Mouse (Mus musculus) CH12.LX (cell line): ENCODE data around the gene Xpnpep3. TPM values are rescaled to one million over a fixed set of nuclear protein-coding genes. Genes with fewer than 3 reads are reported as not detected.

ENCODE experiments used
- DNase-seq: peaks from one replicate; pipeline ENCODE4 v3.0.0-alpha.2; 2013; ENCODE audit errors: extremely low read depth
- H3K27ac ChIP-seq: 2 replicates; pipeline ENCODE4 v1.5.1; 2012; ENCODE audit warnings: low read depth, mild to moderate bottlenecking, control low read depth, moderate library complexity; ENCODE audit not compliant: insufficient read depth
- H3K27me3 ChIP-seq: replicated peaks from 2 replicates; pipeline ENCODE3; 2012; ENCODE audit warnings: inconsistent platforms
- H3K36me3 ChIP-seq, 2 experiments: replicated peaks in 1 of 2; 2 replicates each; pipeline versions ENCODE3 to v1.6.1; 2012; ENCODE audit warnings: inconsistent platforms in 1 of 2, low read length in 1 of 2, mild to moderate bottlenecking in 1 of 2, mixed read lengths in 1 of 2, moderate library complexity in 1 of 2; ENCODE audit not compliant: control insufficient read depth in 1 of 2, insufficient read depth in 1 of 2
- H3K4me1 ChIP-seq, 2 experiments: 2 replicates each; pipeline ENCODE4 v1.6.1; 2012; ENCODE audit warnings: inconsistent platforms in 1 of 2, moderate library complexity in 1 of 2; ENCODE audit not compliant: insufficient read depth in 2 of 2, control insufficient read depth in 1 of 2
- H3K4me2 ChIP-seq: 2 replicates; pipeline ENCODE4 v1.6.1; 2012; ENCODE audit warnings: low read depth, mild to moderate bottlenecking, control low read depth; ENCODE audit not compliant: poor library complexity, insufficient read depth, severe bottlenecking
- H3K4me3 ChIP-seq, 3 experiments: fragments of 150-350 bp in 1 of 3; sonication (generic) in 1 of 3; replicated peaks in 1 of 3; 2 replicates each; pipeline versions ENCODE3 to v1.5.1; 2011 to 2012; ENCODE audit warnings: low read depth in 2 of 3, low read length in 2 of 3, mild to moderate bottlenecking in 2 of 3, moderate library complexity in 2 of 3, control low read depth in 1 of 3, improper control_type of control experiment in 1 of 3, inconsistent platforms in 1 of 3, mixed read lengths in 1 of 3; ENCODE audit not compliant: poor library complexity in 1 of 3
- H3K79me2 ChIP-seq: replicated peaks from 2 replicates; pipeline ENCODE4 v1.6.1; 2012; ENCODE audit warnings: mild to moderate bottlenecking, moderate library complexity; ENCODE audit not compliant: control insufficient read depth, poor library complexity, insufficient read depth, severe bottlenecking; ENCODE audit errors: extremely low read depth
- H3K9ac ChIP-seq: 2 replicates; pipeline ENCODE4 v1.6.1; 2012; ENCODE audit warnings: low read depth, mild to moderate bottlenecking, control low read depth, moderate library complexity; ENCODE audit not compliant: insufficient read depth
- H3K9me3 ChIP-seq: replicated peaks from 2 replicates; pipeline ENCODE3; 2012; ENCODE audit warnings: low read length, inconsistent platforms, mixed read lengths
- CHD1 ChIP-seq: IDR thresholded peaks from 2 replicates; pipeline ENCODE4 v1.6.1; 2012; ENCODE audit warnings: low read depth, low read length, improper control_type of control experiment, inconsistent platforms
- CTCF ChIP-seq, 2 experiments: IDR thresholded peaks in 1 of 2; conservative IDR thresholded peaks in 1 of 2; 2 replicates each; pipeline ENCODE4 v1.5.1; 2011 to 2012; ENCODE audit warnings: low read depth in 2 of 2, low read length in 2 of 2, improper control_type of control experiment in 1 of 2, inconsistent platforms in 1 of 2, mild to moderate bottlenecking in 1 of 2, moderate library complexity in 1 of 2
- KAT2A ChIP-seq: IDR thresholded peaks from 2 replicates; pipeline ENCODE4 v1.6.1; 2012; ENCODE audit warnings: low read length, improper control_type of control experiment, inconsistent platforms; ENCODE audit not compliant: insufficient replicate concordance
- MEF2A ChIP-seq: IDR thresholded peaks from 2 replicates; pipeline ENCODE4 v1.6.1; 2014; ENCODE audit warnings: low read depth, mild to moderate bottlenecking, inconsistent platforms, low read length, improper control_type of control experiment, borderline replicate concordance
- NRF1 ChIP-seq: IDR thresholded peaks from 2 replicates; pipeline ENCODE4 v1.6.1; 2014; ENCODE audit warnings: low read depth, mild to moderate bottlenecking, inconsistent platforms, low read length, improper control_type of control experiment, moderate library complexity
- RAD21 ChIP-seq: IDR thresholded peaks from 2 replicates; pipeline ENCODE4 v1.6.1; 2011; ENCODE audit warnings: low read depth, mild to moderate bottlenecking, low read length, improper control_type of control experiment, moderate library complexity
- RCOR1 ChIP-seq: conservative IDR thresholded peaks from 2 replicates; pipeline ENCODE4 v1.6.1; 2012; ENCODE audit warnings: low read depth, mild to moderate bottlenecking, inconsistent platforms, low read length, improper control_type of control experiment
- SIN3A ChIP-seq: IDR thresholded peaks from 2 replicates; pipeline ENCODE4 v1.6.1; 2012; ENCODE audit warnings: low read length, improper control_type of control experiment, inconsistent platforms
- UBTF ChIP-seq: IDR thresholded peaks from 2 replicates; pipeline ENCODE4 v1.6.1; 2012; ENCODE audit warnings: low read depth, mild to moderate bottlenecking, inconsistent platforms, low read length, improper control_type of control experiment, moderate library complexity
- USF2 ChIP-seq: conservative IDR thresholded peaks from 2 replicates; pipeline ENCODE4 v1.6.1; 2011; ENCODE audit warnings: low read depth, low read length, improper control_type of control experiment
- ZC3H11A ChIP-seq: IDR thresholded peaks from 2 replicates; pipeline ENCODE4 v1.6.1; 2012; ENCODE audit warnings: low read depth, mild to moderate bottlenecking, inconsistent platforms, low read length, improper control_type of control experiment
- ZMIZ1 ChIP-seq: IDR thresholded peaks from 2 replicates; pipeline ENCODE4 v1.6.1; 2012; ENCODE audit warnings: low read depth, mild to moderate bottlenecking, inconsistent platforms, low read length, improper control_type of control experiment
- dilution Hi-C: fragments of 300-500 bp; cut with MboI; formaldehyde crosslinking; loops from 2 replicates; pipeline ENCODE4 v1.14.3; 2020; ENCODE audit warnings: low sequenced_read_pairs; ENCODE audit not compliant: extremely low pct_unique_long_range_greater_than_20kb, extremely low pct_ligation_motif_present
- in situ Hi-C: fragments of 300-500 bp; cut with MboI; formaldehyde crosslinking; loops from 3 replicates; pipeline ENCODE4 v1.14.3; 2019; ENCODE audit warnings: low sequenced_read_pairs, low pct_ligation_motif_present, low pct_unique_long_range_greater_than_20kb, mixed read lengths
- polyA plus RNA-seq: library from polyadenylated mRNA; unstranded; fragments of >175 nt; gene quantifications from 2 replicates; pipeline ENCODE4 v1.2.1, GENCODE M21; 2012; ENCODE audit warnings: low read depth; ENCODE audit not compliant: insufficient read length
- total RNA-seq, 2 experiments: library from RNA; depleted of rRNA; stranded (reverse); fragments of 300-350 nt in 1 of 2; fragments of >200 nt in 1 of 2; gene quantifications; 2 replicates each; pipeline ENCODE4 v1.2.3; 2012 to 2014

The Xpnpep3 gene
- total and polyA plus RNA-seq, 3 experiments: 4.3 to 6.0 (median 5.2) TPM

- Histone ChIP-seq H3K27me3 (no peaks in the 10 kb centered on the region), H3K4me1 (no peaks in the 10 kb centered on the region), H3K4me3 (no peak overlapping the region), H3K9me3 (no peaks in the 10 kb centered on the region), H3K79me2 (no peaks in the 10 kb centered on the region; the same call in 1 of the 2 replicates), H3K4me2 (no peak overlapping the region), H3K36me3 (peaks cover 47 to 99% of the 10 kb centered on the region in 2 experiments), H3K9ac (no peak overlapping the region), H3K27ac (no peak overlapping the region)
- in situ Hi-C loops: no loop called here
- no peak for TF ChIP-seq CTCF (conservative IDR thresholded peaks at IDR 0.05 in 1 of 2, IDR thresholded peaks at IDR 0.05 in 1 of 2; ENCODE audit: low read depth in 2 of 2, low read length in 2 of 2)
- TF ChIP-seq USF2: no peak
- TF ChIP-seq UBTF: no peak
- no peak for DNase-seq
- dilution Hi-C loops: no loop called here
Observed at GRCm38 (mm10) chr15:81368601-81369000, 31.3 kb upstream of the Xpnpep3 start.

- Histone ChIP-seq H3K9ac (no peak overlapping the region), H3K27ac (no peak overlapping the region), H3K79me2 (no peaks in the 10 kb centered on the region; the same call in 1 of the 2 replicates), H3K36me3 (peaks cover 47 to 91% of the 10 kb centered on the region in 2 experiments), H3K27me3 (no peaks in the 10 kb centered on the region), H3K9me3 (no peaks in the 10 kb centered on the region), H3K4me1 (no peaks in the 10 kb centered on the region), H3K4me2 (no peak overlapping the region), H3K4me3 (no peak overlapping the region)
- TF ChIP-seq SIN3A (no peak), ZMIZ1 (no peak), KAT2A (no peak), MEF2A (no peak), CHD1 (no peak), RCOR1 (no peak), NRF1 (no peak), RAD21 (no peak)
- dilution Hi-C loops: no loop called here
- in situ Hi-C loops: no loop called here
- DNase-seq: no peak
Observed at GRCm38 (mm10) chr15:81370356-81370755, 29.6 kb upstream of the Xpnpep3 start.

GRCm38 (mm10) chr15:81374621-81375020 lies 25.3 kb upstream of the Xpnpep3 start:
- in situ Hi-C loops: no loop called here
- peaks cover 55 to 85% of the 10 kb centered on the region in 2 experiments for H3K36me3 ChIP-seq
- no peaks in the 10 kb centered on the region for H3K4me1 ChIP-seq
- no peak overlapping the region for H3K27ac ChIP-seq
- no peak overlapping the region for H3K4me2 ChIP-seq
- H3K9me3 ChIP-seq: no peaks in the 10 kb centered on the region
- TF ChIP-seq ZC3H11A (no peak), CTCF (conservative IDR thresholded peaks at IDR 0.05 in 1 of 2, IDR thresholded peaks at IDR 0.05 in 1 of 2; ENCODE audit: low read depth in 2 of 2, low read length in 2 of 2) (no peak)
- no peak overlapping the region for H3K9ac ChIP-seq
- dilution Hi-C loops: no loop called here
- peaks cover 3% of the 10 kb centered on the region for H3K79me2 ChIP-seq
- no peak overlapping the region for H3K4me3 ChIP-seq
- H3K27me3 ChIP-seq: no peaks in the 10 kb centered on the region
- no peak for DNase-seq
